Mouse (Mus musculus) spleen, adult 2 months (tissue): Measurements from ENCODE around the gene Ybx3.

Source experiments
- CTCF ChIP-seq: fragments of 200-500 bp; IDR thresholded peaks from 2 replicates; pipeline ENCODE4 v1.5.1; 2011; ENCODE audit warnings: mild to moderate bottlenecking, inconsistent platforms; ENCODE audit not compliant: insufficient read depth, insufficient read length, insufficient replicate concordance; ENCODE audit errors: extremely low read depth
- POLR2A ChIP-seq: fragments of 200-500 bp; IDR thresholded peaks from 2 replicates; pipeline ENCODE4 v1.6.1; 2011; ENCODE audit warnings: low read depth, low read length, inconsistent platforms

GRCm38 (mm10) chr6:131378858-131379428 is 9.3 kb downstream of the Ybx3 start:
- TF ChIP-seq POLR2A (no peak), CTCF (no peak)
